Mouse (Mus musculus) forebrain, embryonic 16.5 days (tissue): ENCODE data around the gene Ano8. TPM values are rescaled to one million over a fixed set of nuclear protein-coding genes. Genes with fewer than 3 reads are reported as not detected.
"Not testable (repeated sequence)": the region's sequence is repeated elsewhere in the genome, so short reads cannot be mapped to it uniquely, and the experiment has no call there.

Experiments
- ATAC-seq: fragments of 200-750 bp; cut with Nextera tagmentation; 2 replicates; pipeline ENCODE4 v1.8.0; 2017; ENCODE audit warnings: mild to moderate bottlenecking, moderate library complexity
- H3K27ac ChIP-seq: fragments of 300-500 bp; sonication (generic); 2 replicates; pipeline ENCODE4 v1.5.1; 2014; ENCODE audit warnings: low read length, control low read depth
- H3K27me3 ChIP-seq: fragments of 300-500 bp; sonication (generic); replicated peaks from 2 replicates; pipeline ENCODE4 v1.6.1; 2014; ENCODE audit warnings: low read length; ENCODE audit not compliant: control insufficient read depth, insufficient read depth
- H3K36me3 ChIP-seq: fragments of 300-500 bp; sonication (generic); 2 replicates; pipeline ENCODE4 v1.6.1; 2014; ENCODE audit not compliant: control insufficient read depth, insufficient read depth
- H3K4me1 ChIP-seq: fragments of 300-500 bp; sonication (generic); replicated peaks from 2 replicates; pipeline ENCODE4 v1.6.1; 2014; ENCODE audit warnings: low read length; ENCODE audit not compliant: control insufficient read depth, insufficient read depth
- H3K4me2 ChIP-seq: fragments of 300-500 bp; sonication (generic); 2 replicates; pipeline ENCODE4 v1.6.1; 2014; ENCODE audit warnings: mild to moderate bottlenecking, low read length, control low read depth
- H3K4me3 ChIP-seq: fragments of 300-500 bp; sonication (generic); replicated peaks from 2 replicates; pipeline ENCODE4 v1.5.1; 2014; ENCODE audit warnings: mild to moderate bottlenecking, low read length, control low read depth
- H3K9ac ChIP-seq: fragments of 300-500 bp; sonication (generic); replicated peaks from 2 replicates; pipeline ENCODE4 v1.6.1; 2014; ENCODE audit warnings: low read depth, low read length, control low read depth
- H3K9me3 ChIP-seq: fragments of 300-500 bp; sonication (generic); 2 replicates; pipeline ENCODE4 v1.6.1; 2016; ENCODE audit warnings: low read length; ENCODE audit not compliant: control insufficient read depth
- WGBS: fragments of 180-500 bp; shearing (Covaris S2); extraction: QIAGEN DNeasy Blood & Tissue Kit; methylation state at CpG from one replicate; pipeline ENCODE4 v1.1.7; 2014; 5-methylcytosine and 5-hydroxymethylcytosine counted together
- polyA plus RNA-seq: library from polyadenylated mRNA; unstranded; fragments of >200 nt; fragmentation: Nextera tagmentation; extraction: Ambion mirVana; gene quantifications from 2 replicates; pipeline ENCODE4 v1.2.1, GENCODE M21; 2015

Gene Ano8
- polyA plus RNA-seq = 4.1 and 4.4 TPM in 2 replicates

GRCm38 (mm10) chr8:71485142-71486135 is at the start of gene Ano8:
Ano8 (minus strand) TSS chr8:71485963.
- H3K4me1 ChIP-seq = peaks cover 45% of the 10 kb centered on the region

GRCm38 (mm10) chr8:71534263-71534810 is 48.6 kb upstream of the Ano8 start:
- no peak for ATAC-seq
- Histone ChIP-seq H3K27ac (no peak overlapping the region), H3K9ac (no peak overlapping the region), H3K36me3 (no peaks in the 10 kb centered on the region), H3K27me3 (peaks cover 12% of the 10 kb centered on the region), H3K4me1 (peaks cover 8% of the 10 kb centered on the region), H3K9me3 (no peaks in the 10 kb centered on the region), H3K4me2 (no peak overlapping the region), H3K4me3 (no peak overlapping the region)
- 40% methylated on average over 3 of the region's 3 CpGs for WGBS

More at GRCm38 (mm10) chr8:71485142-71486135, at the start of gene Ano8:
- no peaks in the 10 kb centered on the region for H3K27me3 ChIP-seq
- H3K36me3 ChIP-seq = peaks cover 5% of the 10 kb centered on the region; the same call in 1 of the 2 replicates
- H3K27ac ChIP-seq = peak within 1 kb of the TSS; percentile 86
- peak; percentile 86 for ATAC-seq
- H3K9me3 ChIP-seq = no peaks in the 10 kb centered on the region
- WGBS = 4% methylated on average over 58 of the region's 58 CpGs
- peak within 1 kb of the TSS; percentile 84 for H3K4me2 ChIP-seq
- peak within 1 kb of the TSS; percentile 100 for H3K9ac ChIP-seq
- peak within 1 kb of the TSS; percentile 83 for H3K4me3 ChIP-seq

- H3K4me2 ChIP-seq, H3K9ac ChIP-seq, H3K27me3 ChIP-seq, ATAC-seq, H3K4me1 ChIP-seq, H3K36me3 ChIP-seq, H3K27ac ChIP-seq, H3K4me3 ChIP-seq, H3K9me3 ChIP-seq: not testable (repeated sequence)
- whole genome bisulfite sequencing = 73% methylated on average over 5 of the region's 12 CpGs
Observed at GRCm38 (mm10) chr8:71530735-71531467, 45.1 kb upstream of the Ano8 start.

GRCm38 (mm10) chr8:71528362-71529073 is 42.8 kb upstream of the Ano8 start:
- Histone ChIP-seq H3K27ac (no peak overlapping the region), H3K9ac (no peak overlapping the region), H3K4me2 (no peak overlapping the region), H3K27me3 (peaks cover 16% of the 10 kb centered on the region), H3K4me1 (0 out of 2 replicates have a peak, but pooled peaks cover 4% of the 10 kb centered on the region), H3K4me3 (no peak overlapping the region), H3K36me3 (no peaks in the 10 kb centered on the region), H3K9me3 (no peaks in the 10 kb centered on the region)
- WGBS = 78% methylated on average over 9 of the region's 11 CpGs
- ATAC-seq = no peak

- peaks cover 18% of the 10 kb centered on the region for H3K27me3 ChIP-seq
- H3K4me1 ChIP-seq = 0 out of 2 replicates have a peak, but pooled peaks cover 4% of the 10 kb centered on the region
- H3K27ac ChIP-seq = no peak overlapping the region
- 42% methylated on average over 3 of the region's 3 CpGs for WGBS
- H3K36me3 ChIP-seq = no peaks in the 10 kb centered on the region
- ATAC-seq = no peak
- no peak overlapping the region for H3K9ac ChIP-seq
- no peaks in the 10 kb centered on the region for H3K9me3 ChIP-seq
- no peak overlapping the region for H3K4me3 ChIP-seq
- H3K4me2 ChIP-seq = no peak overlapping the region
Observed at GRCm38 (mm10) chr8:71527162-71527870, 41.6 kb upstream of the Ano8 start.

- no peak overlapping the region for H3K9ac ChIP-seq
- peaks cover 18% of the 10 kb centered on the region for H3K27me3 ChIP-seq
- H3K27ac ChIP-seq = no peak overlapping the region
- no peak for ATAC-seq
- H3K4me1 ChIP-seq = peaks cover 7% of the 10 kb centered on the region; the same call in 1 of the 2 replicates
- H3K9me3 ChIP-seq = no peaks in the 10 kb centered on the region
- H3K36me3 ChIP-seq = no peaks in the 10 kb centered on the region
- 5% methylated on average over 6 of the region's 6 CpGs for WGBS
- no peak overlapping the region for H3K4me2 ChIP-seq
- no peak overlapping the region for H3K4me3 ChIP-seq
Observed at GRCm38 (mm10) chr8:71526272-71526671, 40.5 kb upstream of the Ano8 start.

- no peaks in the 10 kb centered on the region for H3K36me3 ChIP-seq
- no peak for ATAC-seq
- no peak within 1 kb of the TSS for H3K4me3 ChIP-seq
- H3K9me3 ChIP-seq = no peaks in the 10 kb centered on the region
- no peak within 1 kb of the TSS for H3K27ac ChIP-seq
- 5% methylated on average over 46 of the region's 46 CpGs for WGBS
- peaks cover 7% of the 10 kb centered on the region; the same call in 1 of the 2 replicates for H3K4me1 ChIP-seq
- no peak within 1 kb of the TSS for H3K4me2 ChIP-seq
- peaks cover 20% of the 10 kb centered on the region for H3K27me3 ChIP-seq
- no peak within 1 kb of the TSS for H3K9ac ChIP-seq
Observed at GRCm38 (mm10) chr8:71525226-71526050, 39.7 kb upstream of the Ano8 start, which contains the start of gene Ccdc194. Ccdc194 (minus strand) TSS chr8:71525711.
